Mouse (Mus musculus) lung, postnatal 4 days (tissue): ENCODE results near the gene Nxpe3.
"Not testable (repeated sequence)": the region's sequence is repeated elsewhere in the genome, so short reads cannot be mapped to it uniquely, and the experiment has no call there.

Experiments used
- DNase-seq, 2 experiments: peaks; one replicate each; pipeline ENCODE4 v3.0.0; 2021

The Nxpe3 gene

DNA sequence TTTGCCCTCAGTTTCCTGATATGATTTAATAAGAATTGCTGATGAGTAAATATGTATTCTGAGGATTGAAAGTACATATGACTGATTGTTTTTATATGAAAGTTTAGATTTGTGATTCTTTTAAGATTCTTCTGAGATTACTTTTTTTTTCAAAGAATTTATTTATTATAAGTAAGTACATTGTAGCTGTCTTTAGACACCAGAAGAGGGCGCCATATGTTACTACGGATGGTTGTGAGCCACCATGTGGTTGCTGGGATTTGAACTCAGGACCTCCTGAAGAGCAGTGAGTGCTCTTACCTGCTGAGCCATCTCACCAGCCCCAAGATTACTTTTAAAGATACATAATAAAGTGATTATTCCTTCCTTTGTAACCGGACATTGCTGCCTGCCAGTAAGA lies 5.6 kb downstream of the Nxpe3 start:
- no peak for DNase-seq

DNA sequence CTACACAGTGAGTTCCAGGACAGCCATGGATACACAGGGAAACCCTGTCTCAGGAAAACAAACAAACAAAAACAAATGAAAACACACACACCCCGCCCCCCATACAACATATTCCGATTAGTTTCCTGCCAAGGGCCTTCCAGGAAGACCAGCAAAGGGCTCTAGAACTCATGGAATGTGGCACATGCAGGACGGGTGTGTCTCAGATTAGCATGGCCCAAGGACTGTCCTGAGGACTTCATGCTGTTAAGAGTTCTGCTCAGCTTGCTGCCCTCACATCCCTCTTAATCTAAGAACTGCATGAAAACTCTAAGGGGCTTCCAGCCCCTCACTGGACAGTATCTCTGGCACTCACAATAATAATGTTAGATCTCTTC lies 6.5 kb downstream of the Nxpe3 start:
- no peak for DNase-seq

DNA sequence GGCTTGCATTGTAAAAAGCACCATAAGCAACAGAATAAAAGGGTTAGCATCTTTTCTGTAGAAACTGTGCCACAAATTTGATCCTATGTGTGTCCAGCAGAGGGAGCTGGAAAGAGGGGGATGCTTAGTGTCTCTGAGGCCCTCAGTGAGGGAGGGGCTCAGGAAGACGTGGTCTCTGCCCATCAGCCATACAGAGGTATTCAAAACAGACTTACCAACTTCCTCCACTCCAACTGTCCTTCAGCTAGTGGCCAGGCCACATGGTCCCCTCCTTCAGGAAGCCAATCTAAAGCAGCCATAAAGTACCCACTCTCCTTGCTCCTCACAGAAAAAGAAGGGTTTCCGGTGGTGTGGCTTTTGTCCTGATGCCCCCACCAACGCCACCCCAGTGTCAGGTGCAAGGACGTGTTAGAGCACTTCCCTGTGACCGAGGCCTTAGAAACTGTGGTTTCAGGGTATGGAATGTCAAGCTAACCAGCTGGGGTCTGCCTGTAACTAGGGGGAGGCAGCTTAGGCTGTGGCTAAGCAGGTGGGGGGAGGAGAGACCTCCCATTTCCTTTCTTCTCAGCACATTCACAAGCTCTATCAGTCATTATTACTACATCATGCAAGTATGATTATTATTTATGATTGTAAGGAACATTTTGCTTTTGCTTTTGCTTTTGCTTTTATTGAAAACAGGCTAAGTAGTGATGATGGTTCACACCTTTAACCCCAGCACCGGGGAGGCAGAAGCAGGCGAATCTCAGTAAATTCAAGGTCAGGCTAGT lies 7.1 kb downstream of the Nxpe3 start:
- no peak for DNase-seq

DNA sequence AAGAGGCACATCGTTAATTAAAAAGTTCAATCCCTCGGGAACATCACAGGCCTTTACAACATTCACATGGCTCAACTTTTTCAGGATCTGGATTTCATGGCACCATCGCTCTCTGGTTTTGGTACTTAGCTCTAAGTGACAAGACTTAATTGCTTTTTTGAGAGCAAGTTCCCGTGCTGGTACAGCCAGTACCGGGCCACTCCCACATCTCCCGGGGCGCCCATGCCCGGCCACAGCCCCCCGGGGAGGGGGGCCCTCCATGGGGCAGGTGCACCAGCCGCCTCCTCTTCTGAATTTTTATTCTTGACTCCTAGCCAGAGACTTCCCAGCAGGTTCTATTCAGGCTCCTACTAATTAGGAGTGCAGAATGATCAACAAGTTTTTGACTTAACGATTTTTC lies 10.8 kb downstream of the Nxpe3 start:
- no peak for DNase-seq

DNA sequence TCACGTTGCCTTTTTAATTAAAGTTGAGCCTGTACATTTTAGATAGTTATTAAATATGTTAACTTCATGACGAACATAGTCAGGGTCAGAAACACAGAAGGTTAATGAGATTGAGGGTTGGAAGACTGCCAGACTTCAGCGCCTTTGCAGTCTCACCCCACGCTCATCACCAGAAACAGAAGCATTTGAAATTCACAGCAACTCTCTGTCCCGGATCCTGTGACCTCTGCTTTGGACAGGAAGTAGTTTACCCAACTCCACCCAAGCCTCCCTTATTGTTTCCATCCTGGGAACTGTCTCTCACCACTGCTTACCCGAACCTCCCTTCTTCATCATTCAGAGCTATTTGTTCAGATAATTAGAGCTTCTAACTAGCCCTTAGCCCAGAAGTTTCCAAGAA lies 19.1 kb downstream of the Nxpe3 start:
- no peak for DNase-seq

DNA sequence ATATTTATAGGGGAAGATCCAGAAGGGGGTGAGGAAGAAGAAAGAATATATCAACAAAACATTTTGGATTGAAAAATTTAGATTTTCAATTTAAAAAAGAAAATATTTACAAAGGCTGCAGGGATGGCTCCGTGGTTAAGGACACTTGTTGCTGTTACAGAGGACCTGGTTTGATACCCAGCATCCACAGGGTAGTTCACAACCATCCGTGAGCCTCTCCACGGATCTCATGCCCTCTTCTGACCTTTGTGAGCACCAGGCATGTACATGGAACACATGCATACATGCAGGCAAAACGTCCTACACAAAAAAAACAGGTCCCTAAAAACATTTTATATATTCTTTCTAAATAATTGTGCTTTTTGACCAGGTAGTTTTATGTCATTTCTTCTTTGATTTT lies 31.3 kb downstream of the Nxpe3 start:
- DNase-seq, result no peak

DNA sequence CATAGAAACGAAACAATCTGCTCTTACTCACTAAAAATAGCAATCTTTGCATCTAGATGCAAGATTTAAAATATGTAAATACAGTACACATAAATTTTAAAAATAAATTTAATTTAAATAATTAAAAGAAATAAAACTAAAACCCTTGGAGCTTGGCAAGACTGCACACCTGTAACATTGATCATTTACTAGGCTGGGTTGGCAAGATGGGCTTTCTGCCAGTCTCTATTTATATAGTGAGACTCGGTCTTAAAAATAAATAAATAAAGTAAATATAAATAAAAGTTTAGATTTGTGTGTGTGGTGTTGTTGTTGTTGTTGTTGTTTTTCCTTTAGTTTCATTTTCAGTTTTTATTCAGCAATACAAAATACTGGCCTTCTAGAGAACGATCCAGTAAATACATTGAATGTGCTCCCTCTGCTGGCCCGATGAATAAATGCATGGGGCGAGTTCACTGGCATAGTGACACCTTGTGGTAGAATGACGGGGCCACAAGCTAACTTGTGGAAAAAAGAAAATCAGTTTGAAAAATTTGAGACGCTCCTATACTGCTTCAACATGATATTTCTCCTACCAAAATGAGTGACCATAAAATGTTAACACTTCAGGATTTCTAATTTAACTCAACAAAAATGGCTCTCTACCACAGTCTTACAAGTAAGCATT lies 31.8 kb downstream of the Nxpe3 start:
- DNase-seq, result peak; percentile 41 to 70

DNA sequence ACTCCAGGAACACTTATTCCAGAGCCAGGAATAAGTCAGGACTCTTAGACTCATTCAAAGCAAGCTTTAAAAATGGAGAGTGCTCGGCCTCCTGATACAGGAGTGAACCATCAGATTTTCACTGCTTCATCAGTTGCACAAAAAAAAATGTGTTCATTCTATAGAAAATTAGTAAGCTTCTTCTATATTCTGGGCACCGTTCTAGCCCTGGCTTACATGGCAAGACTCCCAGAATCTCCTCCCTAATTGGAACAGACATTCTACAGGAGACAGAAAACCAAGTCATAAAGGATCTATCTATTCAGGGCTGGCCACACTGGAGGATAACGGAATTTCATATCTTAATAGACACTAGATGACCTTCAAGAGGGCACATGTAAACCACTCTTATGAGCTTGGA lies 34.0 kb downstream of the Nxpe3 start:
- no peak for DNase-seq

DNA sequence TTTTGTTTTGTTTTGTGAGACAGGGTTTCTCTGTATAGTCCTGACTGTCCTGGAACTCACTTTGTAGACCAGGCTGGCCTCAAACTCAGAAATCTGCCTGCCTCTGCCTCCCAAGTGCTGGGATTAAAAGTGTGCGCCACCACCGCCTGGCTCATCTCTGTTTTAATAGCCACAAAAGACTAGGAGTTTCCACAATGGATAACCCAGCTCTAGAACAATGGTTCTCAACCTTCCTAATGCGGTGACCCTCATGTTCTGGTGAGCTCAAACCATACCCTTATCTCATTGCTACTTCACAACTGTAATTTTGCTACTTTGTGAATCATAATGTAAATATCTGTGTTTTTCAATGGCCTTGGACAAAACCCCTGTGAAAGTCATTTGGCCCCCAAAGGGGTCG lies 35.7 kb downstream of the Nxpe3 start:
- not testable (repeated sequence) for DNase-seq

DNA sequence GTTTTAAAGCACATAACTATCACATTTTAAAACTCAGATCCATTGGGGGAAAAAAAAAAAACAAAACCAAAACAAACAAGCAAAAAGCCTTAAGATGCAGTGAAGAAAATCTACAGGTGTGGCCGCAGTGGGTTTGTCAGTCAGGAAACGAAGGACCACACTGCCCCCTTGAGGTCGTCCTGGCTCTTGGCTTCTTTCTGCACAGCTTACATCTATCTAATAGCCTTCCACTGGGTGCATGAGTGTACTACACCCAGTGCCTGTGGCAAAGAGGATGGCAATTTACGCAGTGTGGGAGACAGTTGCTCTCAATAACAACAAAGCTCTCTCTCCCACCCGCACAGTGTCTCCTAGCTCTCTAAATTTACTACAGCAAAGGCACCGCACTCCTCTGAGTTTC lies 36.6 kb downstream of the Nxpe3 start:
- peak; percentile 65 to 79 for DNase-seq

DNA sequence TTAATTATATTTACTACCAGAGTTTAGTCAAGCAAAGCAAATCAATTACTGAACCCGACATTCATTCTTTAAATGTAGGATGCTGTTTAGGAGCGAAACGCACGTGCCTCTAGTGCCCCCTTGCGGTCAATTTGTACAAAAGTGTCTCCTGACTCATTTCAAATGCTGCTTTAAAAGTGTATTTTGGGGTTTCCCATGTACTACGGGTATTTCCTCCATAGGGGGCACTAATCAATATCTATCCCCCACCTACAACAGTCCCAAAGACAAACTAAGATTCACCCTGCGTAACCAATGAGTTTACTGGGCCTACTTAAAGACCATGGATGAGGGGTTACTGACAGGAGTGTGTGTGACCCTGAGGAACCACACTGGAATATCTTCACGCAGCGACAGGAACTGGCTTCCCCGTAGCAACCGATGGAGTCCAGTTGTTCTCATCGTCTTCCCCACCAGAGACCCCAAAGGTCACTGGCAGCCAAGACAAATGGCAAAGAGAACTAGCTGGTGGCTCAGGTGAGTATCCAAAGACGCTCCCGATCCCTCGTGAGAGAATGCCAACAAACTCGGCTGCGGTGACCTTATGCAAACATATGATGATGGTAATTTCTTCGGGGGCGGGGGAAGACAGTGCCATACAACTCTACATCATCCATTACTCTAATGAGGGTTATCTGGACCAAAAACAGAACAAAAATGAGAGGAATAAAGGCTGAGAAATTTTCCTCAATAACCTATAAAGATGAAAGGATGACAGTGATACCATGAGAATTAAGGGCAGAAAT lies 42.0 kb downstream of the Nxpe3 start:
- DNase-seq, result peak; percentile 50 to 74

DNA sequence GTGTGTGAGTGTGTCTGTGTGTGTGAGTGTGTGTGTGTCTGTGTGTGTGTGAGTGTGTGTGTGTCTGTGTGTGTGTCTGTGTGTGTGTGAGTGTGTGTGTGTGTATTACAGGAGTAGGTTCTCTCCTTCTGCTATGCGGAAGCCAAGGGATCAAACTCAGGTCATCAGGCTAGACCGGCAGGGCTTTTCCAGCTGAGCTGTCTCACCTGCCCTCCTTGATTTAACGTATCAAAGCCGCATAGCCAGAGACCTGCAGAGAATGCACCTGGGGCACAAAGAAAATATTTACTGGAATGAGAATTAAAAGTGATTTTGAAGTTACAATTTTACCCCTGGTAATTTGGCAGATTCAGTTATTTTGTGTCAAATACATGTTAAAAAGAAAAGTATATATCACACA lies 42.6 kb downstream of the Nxpe3 start:
- no peak for DNase-seq

DNA sequence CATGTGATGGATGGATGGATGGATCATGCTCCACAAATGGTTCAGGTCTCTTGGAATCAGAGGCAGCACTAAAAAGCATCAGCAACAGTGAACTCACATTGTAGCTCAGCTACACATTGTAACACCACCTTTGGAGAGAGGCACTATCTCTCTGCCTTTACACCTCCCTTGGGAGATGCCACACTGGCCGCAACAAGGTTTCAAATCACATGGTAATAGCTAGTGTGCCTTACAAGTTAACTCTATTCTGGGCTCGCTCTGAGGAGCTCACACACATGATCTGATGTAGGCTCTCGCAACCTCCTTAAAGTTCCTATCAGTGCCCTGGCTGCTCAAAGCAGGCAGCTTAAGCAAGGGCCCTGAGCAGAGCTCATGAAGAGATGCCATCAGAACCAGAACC lies 44.6 kb downstream of the Nxpe3 start:
- no peak for DNase-seq

DNA sequence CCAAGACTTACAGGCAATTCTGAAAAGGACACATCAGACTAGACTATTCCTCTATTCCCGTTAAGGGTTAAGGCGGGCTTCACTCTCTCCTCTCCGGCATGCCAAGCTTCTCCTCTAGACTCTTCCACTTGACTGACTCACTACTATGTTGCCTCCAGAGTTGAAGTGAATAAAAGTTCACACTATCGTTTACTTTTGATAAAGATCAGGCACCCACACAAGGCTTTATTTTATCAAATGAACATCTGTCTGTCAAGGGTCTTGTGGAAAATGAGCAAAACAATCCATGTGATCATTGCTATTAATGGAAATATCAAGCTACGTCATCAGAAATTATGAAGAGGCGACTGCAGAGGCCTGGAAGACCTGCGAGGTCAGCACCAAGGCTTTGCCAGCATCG lies 47.4 kb downstream of the Nxpe3 start:
- DNase-seq, result no peak

DNA sequence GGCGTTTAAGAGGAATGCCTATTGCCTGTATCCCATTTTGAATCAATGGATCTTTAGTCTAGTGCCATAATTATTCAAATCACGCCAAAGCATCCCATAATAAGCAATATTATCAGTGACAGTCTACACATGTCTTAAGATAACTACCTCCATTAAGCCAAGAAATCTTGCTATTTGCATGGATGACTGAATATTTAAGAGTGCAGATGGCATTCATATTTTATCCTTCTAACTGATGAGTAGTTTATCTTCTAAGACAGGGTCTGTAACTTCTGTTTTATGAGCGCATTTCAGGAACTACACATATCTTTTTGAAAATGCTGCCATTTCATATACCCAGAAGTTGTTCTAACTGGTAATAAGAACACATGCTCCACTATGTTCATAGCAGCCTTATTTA lies 50.2 kb downstream of the Nxpe3 start:
- DNase-seq, result no peak

DNA sequence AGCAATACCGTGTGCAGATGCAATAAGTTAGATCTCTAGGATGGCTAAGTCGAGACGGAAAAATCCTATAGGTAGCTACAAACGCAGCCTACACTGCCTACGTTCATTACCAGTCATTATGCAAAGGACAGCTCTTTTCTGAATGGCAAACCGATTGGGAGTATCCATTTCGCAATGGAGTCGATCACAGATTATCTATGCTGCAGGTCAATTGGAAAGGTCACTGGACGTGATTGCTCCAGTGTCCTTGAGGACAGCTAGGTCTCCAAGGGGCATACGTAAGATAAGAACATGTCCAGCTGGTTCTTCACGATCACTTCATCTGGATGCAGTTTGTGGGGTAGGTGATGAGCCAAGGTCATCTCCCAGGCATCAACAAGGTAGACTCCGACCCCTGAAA lies 51.2 kb downstream of the Nxpe3 start:
- DNase-seq, result no peak

DNA sequence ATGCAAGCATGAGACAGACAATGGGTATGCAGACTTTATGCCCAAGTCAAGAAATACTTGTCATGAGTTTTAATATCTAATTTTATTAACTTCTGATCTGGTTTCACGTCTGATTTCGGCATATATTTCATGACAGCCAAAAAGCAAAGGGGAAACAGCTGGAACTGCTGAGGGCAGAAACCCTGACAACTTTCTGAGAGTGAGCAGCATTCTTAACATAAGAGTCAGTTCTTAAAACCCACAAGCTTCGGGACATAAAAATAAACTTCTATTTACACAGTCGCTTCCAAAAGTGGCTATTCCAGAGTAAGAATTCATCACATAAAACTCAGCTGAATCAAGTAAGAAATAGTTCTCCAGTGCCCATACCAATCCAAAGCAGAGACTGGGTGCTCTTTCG lies 52.0 kb downstream of the Nxpe3 start:
- no peak for DNase-seq

DNA sequence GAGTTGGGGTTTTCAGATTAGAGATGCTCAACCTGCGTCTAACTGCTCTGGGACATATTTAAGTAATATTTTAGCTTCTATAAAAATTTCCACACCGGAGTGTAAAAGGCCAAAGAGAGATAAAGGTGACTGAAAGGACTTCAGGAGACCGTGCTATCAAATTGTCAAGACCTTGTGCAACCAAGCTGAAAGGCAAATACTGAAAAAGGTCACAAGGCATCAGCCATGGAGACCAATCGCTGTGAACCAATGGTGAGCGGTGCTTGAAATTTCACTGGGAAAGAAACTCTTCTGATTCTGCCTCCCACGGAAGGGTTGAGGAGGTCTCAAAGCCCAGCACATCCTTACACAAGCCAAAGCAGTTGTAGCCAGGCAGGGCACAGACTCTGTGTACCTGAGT lies 53.6 kb downstream of the Nxpe3 start:
- no peak for DNase-seq

DNA sequence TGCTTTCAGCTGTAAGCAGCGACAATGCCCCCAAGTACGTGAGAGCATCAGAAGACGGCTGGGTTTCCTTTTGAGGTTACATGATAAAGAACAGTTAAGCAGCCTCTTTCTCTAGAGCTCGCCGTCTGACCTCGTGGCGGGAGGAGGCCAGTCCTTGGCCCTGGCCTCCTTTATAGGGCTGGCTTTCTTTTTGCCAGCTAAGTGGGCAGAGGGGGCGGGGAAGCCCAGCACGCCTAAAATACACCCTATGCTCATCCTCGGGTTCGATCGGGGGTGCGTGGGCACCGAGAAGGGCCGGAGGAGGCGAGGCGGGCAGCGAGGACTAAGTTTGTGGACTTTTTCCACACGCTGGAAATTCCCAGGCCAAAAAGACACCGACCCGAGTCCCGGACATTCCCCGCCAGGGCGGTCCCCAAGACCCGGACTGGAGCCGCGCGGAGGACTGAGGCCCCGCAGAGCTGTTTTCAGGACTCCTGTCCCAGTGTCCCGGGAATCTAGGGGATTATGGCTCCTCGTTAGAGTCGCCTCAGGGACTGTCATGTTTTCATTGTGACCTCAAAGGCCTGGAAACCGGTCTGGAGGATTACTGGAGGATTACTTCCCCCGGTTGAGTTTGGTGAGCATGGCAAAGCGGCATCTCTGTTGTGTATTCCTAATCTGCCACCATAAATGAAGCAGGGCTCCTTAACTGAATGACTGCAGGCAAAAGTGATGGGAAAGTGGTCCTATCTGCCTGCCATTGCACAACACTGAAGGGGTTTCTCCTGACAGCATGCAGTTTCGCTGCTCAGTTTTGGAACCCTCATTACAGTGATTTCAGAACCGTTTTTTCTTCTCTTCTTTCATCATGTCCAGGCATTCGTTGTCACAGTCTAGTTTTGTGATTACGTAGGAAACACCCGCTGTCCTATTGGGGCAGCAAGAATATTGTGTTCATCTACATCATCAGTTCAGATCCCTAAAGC lies 56.3 kb downstream of the Nxpe3 start, which contains the start of gene Nfkbiz:
Gene Nfkbiz, minus strand, starts transcription at position 390 of the 965 bp plus-strand sequence.
- peak; percentile 92 to 93 for DNase-seq

DNA sequence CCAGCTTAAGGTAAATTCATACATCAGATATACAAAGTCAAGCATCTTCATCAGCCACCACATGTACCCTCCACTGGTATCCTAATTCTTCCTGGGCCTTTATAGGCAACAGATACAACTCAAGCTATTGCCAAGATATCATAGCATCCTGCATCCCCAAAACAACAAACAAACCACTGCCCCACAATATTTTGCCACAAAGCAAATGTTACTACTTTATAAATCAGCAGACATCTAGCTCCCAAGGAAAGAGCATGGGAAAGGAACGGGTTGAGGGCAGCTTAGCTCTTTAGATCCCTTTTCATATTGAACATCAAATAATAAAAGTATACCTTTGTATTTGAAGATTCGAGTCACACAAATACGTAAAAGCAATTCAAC lies 57.0 kb downstream of the Nxpe3 start:
- DNase-seq, result no peak

DNA sequence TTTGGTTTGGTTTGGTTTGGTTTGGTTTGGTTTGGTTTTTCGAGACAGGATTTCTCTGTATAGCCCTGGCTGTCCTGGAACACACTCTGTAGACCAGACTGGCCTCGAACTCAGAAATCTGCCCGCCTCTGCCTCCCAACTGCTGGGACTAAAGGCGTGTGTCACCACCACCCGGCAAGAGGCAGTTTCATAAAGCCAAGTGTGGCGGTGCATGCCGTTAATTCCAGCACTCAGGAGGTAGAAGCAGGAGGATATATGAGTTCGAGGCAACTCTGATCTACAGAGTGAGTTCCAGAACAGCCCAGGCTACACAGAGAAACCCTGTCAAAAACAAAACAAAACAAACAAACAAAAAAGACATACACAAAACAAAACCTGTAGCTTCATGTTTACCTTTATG lies 57.4 kb downstream of the Nxpe3 start:
- not testable (repeated sequence) for DNase-seq

DNA sequence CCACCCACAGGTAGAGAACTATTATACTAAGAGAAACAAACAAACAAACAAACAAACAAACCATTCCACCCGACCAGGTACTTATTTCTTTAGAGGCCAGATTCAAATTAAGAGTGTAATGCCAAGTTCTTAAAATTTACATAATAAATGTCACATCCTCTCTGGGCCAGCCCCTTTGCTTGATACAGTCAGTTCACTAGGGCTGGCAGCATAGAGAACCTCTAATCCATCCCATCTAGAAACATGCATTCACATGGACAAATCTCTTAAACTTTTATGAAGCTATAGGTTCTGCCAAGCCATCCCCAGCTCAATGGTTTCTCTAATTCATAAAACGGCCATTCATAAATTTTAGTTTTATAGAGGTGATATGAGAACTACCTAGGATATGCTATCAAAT lies 57.9 kb downstream of the Nxpe3 start:
- no peak for DNase-seq

DNA sequence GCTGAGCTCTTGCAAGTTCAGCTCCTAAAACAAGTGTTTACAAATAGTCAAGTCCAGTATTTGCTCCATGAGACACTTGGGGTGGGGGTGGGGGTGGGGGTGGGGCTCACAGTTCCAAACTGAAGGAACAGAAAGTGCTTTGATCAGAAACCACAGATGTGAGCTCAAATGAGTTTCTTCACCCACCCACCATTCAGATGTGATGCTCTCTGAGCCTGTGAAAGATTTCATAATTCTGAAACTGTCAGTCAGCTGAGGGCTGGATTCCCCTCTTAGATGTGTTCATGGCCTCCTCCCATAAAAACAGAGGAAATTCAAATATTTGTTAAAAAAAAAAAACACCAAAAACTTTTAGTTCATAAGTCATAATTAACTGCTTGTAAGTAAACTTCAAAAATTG lies 59.3 kb downstream of the Nxpe3 start:
- no peak for DNase-seq
